In genomic region chr10:69271436-69271835, GRCm38 (mm10) we compare ENCODE assay signal across 17 mouse cellular contexts. TPM values are rescaled to one million over a fixed set of nuclear protein-coding genes. Genes with fewer than 3 reads are reported as not detected.
A peak's percentile ranks its signal among the peaks of the same experiment; 100 is the strongest.
DNase-seq lines count a peak whose midpoint lies in the region; ATAC-seq lines count a peak whose summit lies in the region.
"Had no signal": no experiment of that assay in that cellular context is flagged by ENCODE, and none has a peak within 500 bp of the region (broad histone marks: within the 10 kb centered on the region; RNA-seq: fewer than 3 reads in every experiment).

No protein-coding gene starts in this region.

- no peak overlapping the region for H3K4me2 ChIP-seq in hindbrain, embryonic 16.5 days (ENCODE audit: low read length)
- H3K4me2 ChIP-seq: embryonic facial prominence, embryonic 12.5 days; forebrain, embryonic 12.5 days; limb, embryonic 15.5 days had no signal

- H3K27me3 ChIP-seq in hindbrain, embryonic 16.5 days (replicated peaks; ENCODE audit: control insufficient read depth, insufficient read depth, low read length): no peaks in the 10 kb centered on the region
- H3K27me3 ChIP-seq: embryonic facial prominence, embryonic 12.5 days; forebrain, embryonic 12.5 days; limb, embryonic 15.5 days had no signal

- H3K9me3 ChIP-seq in hindbrain, embryonic 16.5 days (ENCODE audit: control insufficient read depth, low read length): no peaks in the 10 kb centered on the region
- H3K9me3 ChIP-seq: embryonic facial prominence, embryonic 12.5 days; forebrain, embryonic 12.5 days; limb, embryonic 15.5 days had no signal

- no peak for ATAC-seq in inflammation-experienced regulatory T-cells, adult 6 months
- ATAC-seq in hindbrain, embryonic 16.5 days: no peak
- ATAC-seq: activated CD4-positive, CD25-positive, alpha-beta regulatory T cell, adult 4 months had no signal

- intact Hi-C loops in left cerebral cortex, postnatal 14 days (cut with DNase I): no loop called here
- intact Hi-C loops in left cerebral cortex, postnatal 10 days (cut with DNase I): no loop called here

- H3K4me3 ChIP-seq in hindbrain, embryonic 16.5 days (ENCODE audit: low read length): no peak overlapping the region
- H3K4me3 ChIP-seq: embryonic facial prominence, embryonic 12.5 days; forebrain, embryonic 12.5 days; hindbrain, embryonic 10.5 days; limb, embryonic 15.5 days; myocyte had no signal

- no peak overlapping the region for H3K9ac ChIP-seq in hindbrain, embryonic 16.5 days (ENCODE audit: low read depth, low read length)
- H3K9ac ChIP-seq: embryonic facial prominence, embryonic 12.5 days; forebrain, embryonic 12.5 days; limb, embryonic 15.5 days had no signal

- WGBS in hindbrain, embryonic 16.5 days: 49% methylated on average over 10 of the region's 10 CpGs

- peaks cover 8% of the 10 kb centered on the region for H3K36me3 ChIP-seq in hindbrain, embryonic 16.5 days (ENCODE audit: control insufficient read depth, insufficient read depth, low read length)

- peak; percentile 10 to 33 for DNase-seq in left cerebral cortex, postnatal 14 days (ENCODE audit: low spot score in 2 of 2)
- no peak for DNase-seq in left cerebral cortex, postnatal 10 days (ENCODE audit: extremely low spot score in 1 of 2, low spot score in 2 of 2)
- peak; percentile 42 for DNase-seq in urinary bladder, postnatal 14 days (ENCODE audit: low spot score)
- DNase-seq in urinary bladder, postnatal 4 days (ENCODE audit: low spot score in 2 of 2): no peak
- peak; percentile 53 for DNase-seq in heart, postnatal 4 days
- DNase-seq: cerebellum, adult 9-11 months; kidney, adult 11 months; kidney, postnatal 25 days had no signal

- H3K27ac ChIP-seq in hindbrain, embryonic 16.5 days (ENCODE audit: low read depth, low read length): no peak overlapping the region
- H3K27ac ChIP-seq: embryonic facial prominence, embryonic 12.5 days; forebrain, embryonic 12.5 days; hindbrain, embryonic 10.5 days; limb, embryonic 15.5 days had no signal

- H3K4me1 ChIP-seq in hindbrain, embryonic 16.5 days (ENCODE audit: control insufficient read depth, insufficient read depth, low read depth, low read length): no peaks in the 10 kb centered on the region
- H3K4me1 ChIP-seq: embryonic facial prominence, embryonic 12.5 days had no signal

RNA-seq across cellular contexts. Expression of gene A930033H14Rik, which starts 58.5 kb away (rescaled TPM):
- total RNA-seq in left cerebral cortex, postnatal 14 days (2021): 1 to 10 TPM; 4.1 to 4.3 TPM
- total RNA-seq in left cerebral cortex, postnatal 10 days (2021): 1 to 10 TPM; 4.4 to 5.4 TPM
- total RNA-seq in heart, postnatal 4 days (2021): 1 to 10 TPM; 6.0 to 6.6 TPM
- not detected for polyA plus RNA-seq in inflammation-experienced regulatory T-cells, adult 6 months (2017; shearing (Covaris generic))
- 1.2 and 1.8 TPM in 2 replicates for polyA plus RNA-seq in hindbrain, embryonic 16.5 days (2015; fragmentation: Nextera tagmentation; extraction: Ambion mirVana)
- total RNA-seq: MEL had no signal
- polyA plus RNA-seq: activated CD4-positive, CD25-positive, alpha-beta regulatory T cell, adult 4 months had no signal

Comparison
In these comparisons a context has a peak if more than half of its experiments do, and no peak if none do; other contexts are left out.
1. DNase-seq: peak in left cerebral cortex, postnatal 14 days (2 of 2), urinary bladder, postnatal 14 days (single experiment) and heart, postnatal 4 days (single experiment); none in left cerebral cortex, postnatal 10 days (0 of 2) and urinary bladder, postnatal 4 days (0 of 2).